Mouse (Mus musculus) ES-E14 (cell line): ENCODE measurements around the gene Arhgef6. TPM values are rescaled to one million over a fixed set of nuclear protein-coding genes. Genes with fewer than 3 reads are reported as not detected.

Experiments
- DNase-seq: peaks from one replicate; pipeline ENCODE4 v3.0.0-alpha.2; 2013; ENCODE audit warnings: low read depth, low spot score
- H3K27ac ChIP-seq: 2 replicates; pipeline ENCODE4 v1.5.1; 2012; ENCODE audit warnings: low read depth, mild to moderate bottlenecking, low read length, moderate library complexity, mixed read lengths; ENCODE audit not compliant: poor library complexity, insufficient read depth, severe bottlenecking
- H3K36me3 ChIP-seq: 2 replicates; pipeline ENCODE4 v1.6.1; 2012; ENCODE audit warnings: mild to moderate bottlenecking, low read length, moderate library complexity, mixed read lengths; ENCODE audit not compliant: control insufficient read depth, poor library complexity, insufficient read depth, severe bottlenecking
- H3K4me1 ChIP-seq, 2 experiments: fragments of 150-350 bp in 1 of 2; sonication (generic) in 1 of 2; 2 replicates each; pipeline ENCODE4 v1.6.1; 2012; ENCODE audit warnings: low read length in 2 of 2, mild to moderate bottlenecking in 1 of 2, mixed read lengths in 1 of 2; ENCODE audit not compliant: control insufficient read depth in 2 of 2, insufficient read depth in 2 of 2, poor library complexity in 1 of 2
- H3K4me3 ChIP-seq, 2 experiments: fragments of 150-350 bp in 1 of 2; sonication (generic) in 1 of 2; 2 replicates each; pipeline ENCODE4 v1.5.1; 2012; ENCODE audit warnings: low read length in 2 of 2, low read depth in 1 of 2, mild to moderate bottlenecking in 1 of 2, mixed read lengths in 1 of 2; ENCODE audit not compliant: insufficient read depth in 1 of 2, poor library complexity in 1 of 2, severe bottlenecking in 1 of 2
- H3K9ac ChIP-seq: 2 replicates; pipeline ENCODE4 v1.6.1; 2012; ENCODE audit warnings: low read depth, mild to moderate bottlenecking, low read length, mixed read lengths; ENCODE audit not compliant: poor library complexity, insufficient read depth, severe bottlenecking
- H3K9me3 ChIP-seq: fragments of 150-350 bp; sonication (generic); 2 replicates; pipeline ENCODE4 v1.6.1; 2012; ENCODE audit warnings: low read depth, mild to moderate bottlenecking, low read length; ENCODE audit not compliant: control insufficient read depth, insufficient read depth
- CHD2 ChIP-seq: IDR thresholded peaks from 2 replicates; pipeline ENCODE4 v1.6.1; 2014; ENCODE audit warnings: mild to moderate bottlenecking, low read depth, low read length, inconsistent platforms
- HCFC1 ChIP-seq: IDR thresholded peaks from 2 replicates; pipeline ENCODE4 v1.6.1; 2012; ENCODE audit warnings: low read length, inconsistent platforms, borderline replicate concordance; ENCODE audit not compliant: insufficient read depth
- MAFK ChIP-seq: IDR thresholded peaks from 2 replicates; pipeline ENCODE4 v1.6.1; 2014; ENCODE audit warnings: mild to moderate bottlenecking, low read depth, low read length, inconsistent platforms; ENCODE audit not compliant: insufficient read depth
- ZC3H11A ChIP-seq: IDR thresholded peaks from 2 replicates; pipeline ENCODE4 v1.6.1; 2012; ENCODE audit warnings: low read depth, mild to moderate bottlenecking, inconsistent platforms, low read length, borderline replicate concordance
- ZNF384 ChIP-seq: IDR thresholded peaks from 2 replicates; pipeline ENCODE4 v1.6.1; 2012; ENCODE audit warnings: low read depth, low read length, inconsistent platforms
- in situ Hi-C, 2 experiments: fragments of 600-800 bp; cut with MboI; formaldehyde crosslinking; loops; one replicate each; pipeline ENCODE4 v1.15.1; 2025; ENCODE audit warnings: low sequenced_read_pairs in 2 of 2, inconsistent platforms in 1 of 2; ENCODE audit not compliant: unreplicated experiment in 2 of 2
- total RNA-seq: library from RNA; depleted of rRNA; stranded (reverse); fragments of 300-350 nt; gene quantifications from 2 replicates; pipeline ENCODE4 v1.2.3, GENCODE M21; 2012

The Arhgef6 gene
- total RNA-seq, 1 experiment = 1.7 TPM

DNA sequence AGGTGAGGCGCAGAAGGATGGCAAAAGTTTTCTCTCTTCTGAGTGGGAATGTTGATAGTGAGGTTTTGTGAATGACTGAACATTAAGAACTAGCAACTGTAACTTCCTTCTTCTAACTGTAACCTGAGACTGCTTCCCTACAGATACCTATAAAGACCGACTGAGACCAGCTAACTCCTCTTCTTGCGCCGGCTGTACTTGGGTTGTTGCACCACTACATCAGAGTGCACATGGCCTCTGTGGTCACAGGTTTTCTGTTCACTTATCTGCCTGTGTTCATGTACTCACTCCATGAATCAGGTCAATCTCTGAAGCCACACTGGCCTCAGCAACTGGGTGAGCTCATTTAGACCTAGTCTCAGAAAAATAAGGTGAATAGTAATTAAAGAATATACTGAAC is 75.0 kb downstream of the Arhgef6 start:
- H3K27ac ChIP-seq = no peak overlapping the region
- H3K9me3 ChIP-seq = no peaks in the 10 kb centered on the region
- TF ChIP-seq CHD2 (no peak), MAFK (no peak), HCFC1 (no peak), ZC3H11A (no peak), ZNF384 (no peak)
- no peak overlapping the region for H3K4me3 ChIP-seq
- H3K4me1 ChIP-seq = no peaks in the 10 kb centered on the region
- in situ Hi-C loops = no loop called here
- no peak for DNase-seq
- H3K36me3 ChIP-seq = no peaks in the 10 kb centered on the region
- H3K9ac ChIP-seq = no peak overlapping the region

DNA sequence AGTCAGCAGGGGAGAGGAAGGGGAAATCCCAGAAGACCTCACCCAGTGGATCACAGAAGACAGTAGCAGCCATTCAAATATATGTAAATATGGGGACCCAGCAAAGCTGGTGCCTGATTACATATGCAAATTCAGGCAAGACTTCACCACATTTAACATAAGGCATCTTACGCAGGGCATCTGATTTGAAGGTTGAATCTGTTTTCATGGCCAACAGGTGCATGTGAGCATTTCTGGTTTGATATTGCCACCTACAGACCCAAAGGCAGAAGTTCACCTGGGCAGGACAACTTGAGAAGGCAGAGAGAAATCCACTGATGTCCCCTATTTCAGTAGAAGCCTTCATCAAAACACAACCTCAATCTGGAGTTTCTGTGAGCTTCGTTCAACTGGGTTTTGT is 77.8 kb downstream of the Arhgef6 start:
- in situ Hi-C loops = no loop called here
- TF ChIP-seq CHD2 (no peak), ZC3H11A (no peak)
- H3K9me3 ChIP-seq = no peaks in the 10 kb centered on the region
- H3K27ac ChIP-seq = no peak overlapping the region
- H3K4me3 ChIP-seq = no peak overlapping the region
- no peaks in the 10 kb centered on the region for H3K36me3 ChIP-seq
- DNase-seq = peak; percentile 2
- H3K9ac ChIP-seq = no peak overlapping the region
- no peaks in the 10 kb centered on the region for H3K4me1 ChIP-seq

DNA sequence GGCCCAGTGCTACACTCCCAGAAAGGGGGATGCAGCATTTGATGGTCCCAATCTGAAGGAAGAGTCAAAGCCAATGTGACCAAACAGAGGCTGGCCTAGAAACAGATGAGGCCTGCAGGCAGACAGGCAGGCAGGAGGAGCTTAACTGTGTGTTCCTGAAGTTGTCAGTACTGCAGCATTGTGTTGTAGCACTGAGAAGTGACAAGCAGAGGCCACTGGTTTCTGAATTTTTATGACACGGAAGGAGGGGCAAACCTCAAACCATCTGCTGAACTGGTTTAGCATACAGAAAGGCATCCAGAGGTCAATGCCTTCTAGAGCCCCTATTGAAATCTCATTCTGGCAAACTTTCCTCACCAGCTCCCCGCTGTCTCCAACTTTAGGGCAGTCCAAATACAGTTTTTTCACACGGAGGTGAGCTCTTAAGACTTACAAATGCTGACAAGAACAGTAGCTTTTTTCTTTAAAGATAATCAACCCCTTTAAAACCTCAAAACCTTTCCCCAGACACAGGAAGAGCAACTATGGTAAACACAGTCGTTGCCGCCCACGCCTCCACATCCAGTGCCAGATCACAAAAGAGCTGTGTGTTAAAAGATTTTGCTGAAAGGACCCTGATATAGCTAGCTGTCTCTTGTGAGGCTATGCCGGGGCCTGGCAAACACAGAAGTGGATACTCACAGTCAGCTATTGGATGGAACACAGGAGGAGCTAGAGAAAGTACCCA is 85.0 kb downstream of the Arhgef6 start:
- Histone ChIP-seq H3K4me1 (no peaks in the 10 kb centered on the region), H3K9me3 (no peaks in the 10 kb centered on the region), H3K4me3 (no peak overlapping the region), H3K9ac (no peak overlapping the region), H3K27ac (no peak overlapping the region), H3K36me3 (no peaks in the 10 kb centered on the region)
- in situ Hi-C loops = no loop called here
- DNase-seq = no peak
- TF ChIP-seq ZNF384 (no peak), CHD2 (no peak)

DNA sequence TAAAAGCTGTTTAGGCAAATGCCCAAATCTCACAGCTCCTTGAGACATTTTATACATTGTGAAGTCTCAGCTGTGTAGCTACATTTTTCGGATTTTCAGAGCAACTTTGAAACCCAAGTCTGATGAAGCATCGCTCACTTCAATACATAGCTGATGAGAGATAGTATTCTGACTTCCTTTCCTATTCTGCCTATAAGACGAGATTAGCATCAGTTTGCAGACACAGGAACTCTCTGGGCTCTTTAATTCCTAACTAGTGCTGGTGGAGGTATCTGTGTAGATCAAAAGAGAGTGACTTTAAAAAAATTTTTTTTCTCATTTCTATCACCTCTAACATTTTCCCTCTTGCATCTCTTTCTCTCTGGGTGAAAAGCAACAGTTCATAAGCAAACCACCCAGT is 100.0 kb downstream of the Arhgef6 start:
- Histone ChIP-seq H3K36me3 (no peaks in the 10 kb centered on the region), H3K9me3 (no peaks in the 10 kb centered on the region), H3K27ac (no peak overlapping the region), H3K9ac (no peak overlapping the region), H3K4me1 (no peaks in the 10 kb centered on the region), H3K4me3 (no peak overlapping the region)
- DNase-seq = no peak
- in situ Hi-C loops = no loop called here
- TF ChIP-seq ZNF384 (no peak), MAFK (no peak), HCFC1 (no peak), CHD2 (no peak), ZC3H11A (no peak)

DNA sequence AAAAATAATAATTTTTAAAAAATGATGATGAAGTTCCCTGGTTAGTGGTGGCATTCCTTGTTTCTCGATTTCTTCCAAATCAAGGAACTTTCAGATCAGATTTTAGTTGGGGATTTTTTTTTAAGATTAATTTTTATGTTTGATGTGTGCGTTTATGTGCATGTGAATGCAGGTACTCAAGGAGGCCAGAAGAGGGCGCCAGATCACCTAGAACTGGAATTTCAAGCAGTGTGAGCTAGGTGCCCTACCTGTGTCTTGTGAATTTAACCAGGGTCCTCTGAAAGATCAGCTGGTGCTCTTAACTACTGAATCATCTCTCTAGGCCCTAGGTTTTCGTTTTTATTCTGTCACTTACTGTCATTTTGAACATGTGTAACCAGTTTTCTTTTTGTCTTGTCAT is 102.5 kb downstream of the Arhgef6 start:
- Histone ChIP-seq H3K36me3 (no peaks in the 10 kb centered on the region), H3K4me3 (no peak overlapping the region), H3K27ac (no peak overlapping the region), H3K9me3 (no peaks in the 10 kb centered on the region), H3K4me1 (no peaks in the 10 kb centered on the region), H3K9ac (no peak overlapping the region)
- peak; percentile 13 for DNase-seq
- TF ChIP-seq ZNF384 (no peak), ZC3H11A (peak; percentile 49; the same call in 1 of the 2 replicates), MAFK (no peak), CHD2 (no peak), HCFC1 (no peak)
- in situ Hi-C loops = no loop called here
